Mouse (Mus musculus) granulocyte monocyte progenitor cell, adult 5-6 weeks (primary cell): Measurements from ENCODE around the gene Slc25a14. TPM values are rescaled to one million over a fixed set of nuclear protein-coding genes. Genes with fewer than 3 reads are reported as not detected.

Source experiments
- total RNA-seq, 2 experiments: library from RNA; stranded (forward) in 1 of 2; stranded (reverse) in 1 of 2; fragments of 200-712, 200-1000 nt in 1 of 2; fragments of >200 nt in 1 of 2; fragmentation: Nextera tagmentation in 1 of 2; gene quantifications; 2 replicates each; pipeline ENCODE4 v1.2.3; 2014 to 2017

Slc25a14 gene
- total RNA-seq, 2 experiments from 2014 or later: 8.0 to 8.3 TPM

Other genes with a start within 250 kb of the Slc25a14 start
- gene Elf4, start 160.3 kb upstream of the Slc25a14 start, total RNA-seq (2014; fragmentation: Nextera tagmentation): 45.1 and 47.2 TPM in 2 replicates
- gene Elf4, start 160.3 kb upstream of the Slc25a14 start, total RNA-seq (2017): 12.7 and 13.8 TPM in 2 replicates
- gene Aifm1, start 109.8 kb upstream of the Slc25a14 start, total RNA-seq (2014; fragmentation: Nextera tagmentation): 67.0 TPM in 2 replicates
- 85.6 and 97.1 TPM in 2 replicates for gene Aifm1, start 109.8 kb upstream of the Slc25a14 start, total RNA-seq (2017)
- gene Rab33a, start 104.1 kb upstream of the Slc25a14 start, total RNA-seq (2014; fragmentation: Nextera tagmentation): not detected in 2 replicates
- gene Rab33a, start 104.1 kb upstream of the Slc25a14 start, total RNA-seq (2017): not detected in 2 replicates
- 46.8 and 49.0 TPM in 2 replicates for gene Zfp280c, start 28.9 kb upstream of the Slc25a14 start, total RNA-seq (2014; fragmentation: Nextera tagmentation)
- 27.5 and 42.4 TPM in 2 replicates for gene Zfp280c, start 28.9 kb upstream of the Slc25a14 start, total RNA-seq (2017)
- not detected in 2 replicates for gene Gpr119, start 51.1 kb downstream of the Slc25a14 start, total RNA-seq (2014; fragmentation: Nextera tagmentation)
- not detected in 2 replicates for gene Gpr119, start 51.1 kb downstream of the Slc25a14 start, total RNA-seq (2017)
- 15.6 and 17.7 TPM in 2 replicates for gene Rbmx2, start 71.6 kb downstream of the Slc25a14 start, total RNA-seq (2014; fragmentation: Nextera tagmentation)
- gene Rbmx2, start 71.6 kb downstream of the Slc25a14 start, total RNA-seq (2017): 21.2 and 23.7 TPM in 2 replicates